Mouse (Mus musculus) spleen, adult 2 months (tissue): Measurements from ENCODE around the gene Mylk2. TPM values are rescaled to one million over a fixed set of nuclear protein-coding genes. Genes with fewer than 3 reads are reported as not detected.

Source experiments
- DNase-seq, 2 experiments: peaks; one replicate each; pipeline versions ENCODE4 v3.0.0 to v3.0.0-alpha.2; 2012 to 2021; ENCODE audit warnings: low spot score in 2 of 2, low read depth in 1 of 2
- H3K27ac ChIP-seq: fragments of 200-500 bp; 2 replicates; pipeline ENCODE4 v1.5.1; 2012; ENCODE audit warnings: low read length, inconsistent platforms; ENCODE audit not compliant: insufficient read depth
- H3K27me3 ChIP-seq: fragments of 200-500 bp; 2 replicates; pipeline ENCODE4 v1.6.1; 2012; ENCODE audit warnings: mild to moderate bottlenecking, moderate library complexity, low read length, inconsistent platforms; ENCODE audit not compliant: control insufficient read depth, insufficient read depth
- H3K36me3 ChIP-seq: fragments of 200-500 bp; 2 replicates; pipeline ENCODE4 v1.6.1; 2012; ENCODE audit warnings: mild to moderate bottlenecking, low read length, inconsistent platforms; ENCODE audit not compliant: control insufficient read depth, insufficient read depth
- H3K4me1 ChIP-seq: fragments of 200-500 bp; 2 replicates; pipeline ENCODE4 v1.6.1; 2011; ENCODE audit warnings: inconsistent platforms; ENCODE audit not compliant: control insufficient read depth, insufficient read depth, insufficient read length
- H3K4me3 ChIP-seq: fragments of 200-500 bp; 2 replicates; pipeline ENCODE4 v1.5.1; 2011; ENCODE audit warnings: mild to moderate bottlenecking, inconsistent platforms; ENCODE audit not compliant: insufficient read depth, insufficient read length; ENCODE audit errors: extremely low read depth
- CTCF ChIP-seq: fragments of 200-500 bp; IDR thresholded peaks from 2 replicates; pipeline ENCODE4 v1.5.1; 2011; ENCODE audit warnings: mild to moderate bottlenecking, inconsistent platforms; ENCODE audit not compliant: insufficient read depth, insufficient read length, insufficient replicate concordance; ENCODE audit errors: extremely low read depth
- POLR2A ChIP-seq: fragments of 200-500 bp; IDR thresholded peaks from 2 replicates; pipeline ENCODE4 v1.6.1; 2011; ENCODE audit warnings: low read depth, low read length, inconsistent platforms
- WGBS: fragments of 180-500 bp; shearing (Covaris S2); methylation state at CpG from one replicate; pipeline ENCODE4 v1.1.7; 2018; 5-methylcytosine and 5-hydroxymethylcytosine counted together
- polyA plus RNA-seq: library from polyadenylated mRNA; depleted of rRNA; stranded (reverse); fragments of >200 nt; gene quantifications from 2 replicates; pipeline ENCODE4 v1.2.3, GENCODE M21; 2012

Mylk2 gene
- polyA plus RNA-seq, 1 experiment = 0.23 TPM

GRCm38 (mm10) chr2:152941106-152941505, 30.0 kb downstream of the Mylk2 start:
- TF ChIP-seq POLR2A = no peak
- no peak for TF ChIP-seq CTCF
- H3K4me1 ChIP-seq = peaks cover 4% of the 10 kb centered on the region; the same call in 1 of the 2 replicates
- no peaks in the 10 kb centered on the region for H3K36me3 ChIP-seq
- 84% methylated on average over 6 of the region's 6 CpGs for WGBS
- no peak overlapping the region for H3K27ac ChIP-seq
- peaks cover 5% of the 10 kb centered on the region for H3K27me3 ChIP-seq
- H3K4me3 ChIP-seq = no peak overlapping the region
- no peak for DNase-seq

GRCm38 (mm10) chr2:152941776-152942175, 30.6 kb downstream of the Mylk2 start:
- Histone ChIP-seq H3K4me1 (peaks cover 4% of the 10 kb centered on the region; the same call in 1 of the 2 replicates), H3K27ac (no peak overlapping the region), H3K4me3 (no peak overlapping the region), H3K36me3 (no peaks in the 10 kb centered on the region), H3K27me3 (peaks cover 5% of the 10 kb centered on the region)
- TF ChIP-seq POLR2A = no peak
- no peak for TF ChIP-seq CTCF
- no peak for DNase-seq
- WGBS = 24% methylated on average over 7 of the region's 7 CpGs

- Histone ChIP-seq H3K4me3 (no peak overlapping the region), H3K4me1 (peaks cover 4% of the 10 kb centered on the region; the same call in 1 of the 2 replicates), H3K27me3 (peaks cover 5% of the 10 kb centered on the region), H3K36me3 (no peaks in the 10 kb centered on the region), H3K27ac (no peak overlapping the region)
- TF ChIP-seq CTCF = no peak
- no peak for TF ChIP-seq POLR2A
- DNase-seq = no peak
- 2% methylated on average over 60 of the region's 65 CpGs for WGBS
These were observed 31.9 kb downstream of the Mylk2 start for GRCm38 (mm10) chr2:152942898-152943515.

GRCm38 (mm10) chr2:152943568-152943967, 32.4 kb downstream of the Mylk2 start:
- Histone ChIP-seq H3K36me3 (no peaks in the 10 kb centered on the region), H3K4me1 (peaks cover 4% of the 10 kb centered on the region; the same call in 1 of the 2 replicates), H3K27me3 (peaks cover 5% of the 10 kb centered on the region), H3K27ac (no peak overlapping the region), H3K4me3 (no peak overlapping the region)
- DNase-seq = no peak
- WGBS = 18% methylated on average over 8 of the region's 8 CpGs
- no peak for TF ChIP-seq POLR2A
- no peak for TF ChIP-seq CTCF

- H3K36me3 ChIP-seq = no peaks in the 10 kb centered on the region
- WGBS = 57% methylated on average over 9 of the region's 9 CpGs
- no peak overlapping the region for H3K4me3 ChIP-seq
- no peak for DNase-seq
- H3K27me3 ChIP-seq = peaks cover 5% of the 10 kb centered on the region
- TF ChIP-seq CTCF (no peak), POLR2A (no peak)
- H3K4me1 ChIP-seq = peaks cover 4% of the 10 kb centered on the region; the same call in 1 of the 2 replicates
- no peak overlapping the region for H3K27ac ChIP-seq
These were observed 32.9 kb downstream of the Mylk2 start for GRCm38 (mm10) chr2:152944013-152944412.

GRCm38 (mm10) chr2:152947098-152947497, 35.9 kb downstream of the Mylk2 start:
- Histone ChIP-seq H3K4me1 (peaks cover 4% of the 10 kb centered on the region; the same call in 1 of the 2 replicates), H3K27me3 (peaks cover 16% of the 10 kb centered on the region), H3K36me3 (no peaks in the 10 kb centered on the region), H3K27ac (no peak overlapping the region), H3K4me3 (no peak overlapping the region)
- WGBS = 74% methylated on average over 7 of the region's 7 CpGs
- TF ChIP-seq POLR2A (no peak), CTCF (no peak)
- no peak for DNase-seq

- Histone ChIP-seq H3K27me3 (peaks cover 11% of the 10 kb centered on the region), H3K4me1 (no peaks in the 10 kb centered on the region; the same call in 1 of the 2 replicates), H3K36me3 (no peaks in the 10 kb centered on the region), H3K4me3 (no peak overlapping the region), H3K27ac (no peak overlapping the region)
- TF ChIP-seq CTCF = no peak
- no peak for TF ChIP-seq POLR2A
- DNase-seq = no peak
- WGBS = 90% methylated on average over 5 of the region's 5 CpGs
These were observed 37.4 kb downstream of the Mylk2 start for GRCm38 (mm10) chr2:152948438-152949020.
